Mouse (Mus musculus): ENCODE measurements at regions not wholly inside any gene's neighbourhood (a gene's known extent, or its start where the extent isn't known, plus 50 kb on each side); places are given as distances from the start of the nearest gene placed in this dataset.

GRCm38 (mm10) chr8:29913576-29913975 is 2466.1 kb downstream of the Poteg start:
- Histone ChIP-seq H3K4me1 (ENCODE audit: control insufficient read depth, insufficient read depth, low read length) (no peaks in the 10 kb centered on the region), H3K9me3 (ENCODE audit: control insufficient read depth, low read length) (no peaks in the 10 kb centered on the region), H3K27me3 (ENCODE audit: control insufficient read depth, insufficient read depth, low read length) (no peaks in the 10 kb centered on the region), H3K4me2 (ENCODE audit: low read length) (no peak overlapping the region), H3K27ac (replicated peaks; ENCODE audit: low read depth, low read length) (no peak overlapping the region), H3K36me3 (ENCODE audit: control insufficient read depth, insufficient read depth, low read length) (no peaks in the 10 kb centered on the region), H3K9ac (replicated peaks; ENCODE audit: low read length) (no peak overlapping the region), H3K4me3 (replicated peaks; ENCODE audit: low read depth, low read length) (no peak overlapping the region)
- ATAC-seq (ENCODE audit: low FRiP score, low TSS enrichment) = no peak
- DNase-seq = no peak
- WGBS = 100% methylated on average over 1 of the region's 1 CpGs

GRCm38 (mm10) chr8:29920486-29920885 is 2473.0 kb downstream of the Poteg start:
- no peak for ATAC-seq (ENCODE audit: low FRiP score, low TSS enrichment)
- Histone ChIP-seq H3K4me2 (ENCODE audit: low read length) (no peak overlapping the region), H3K36me3 (ENCODE audit: control insufficient read depth, insufficient read depth, low read length) (no peaks in the 10 kb centered on the region), H3K27ac (replicated peaks; ENCODE audit: low read depth, low read length) (no peak overlapping the region), H3K9me3 (ENCODE audit: control insufficient read depth, low read length) (no peaks in the 10 kb centered on the region), H3K4me3 (replicated peaks; ENCODE audit: low read depth, low read length) (no peak overlapping the region), H3K9ac (replicated peaks; ENCODE audit: low read length) (no peak overlapping the region), H3K4me1 (ENCODE audit: control insufficient read depth, insufficient read depth, low read length) (no peaks in the 10 kb centered on the region), H3K27me3 (ENCODE audit: control insufficient read depth, insufficient read depth, low read length) (no peaks in the 10 kb centered on the region)
- no peak for DNase-seq
- WGBS = 72% methylated on average over 2 of the region's 2 CpGs

- no peaks in the 10 kb centered on the region for H3K36me3 ChIP-seq (ENCODE audit: control insufficient read depth, insufficient read depth, low read length)
- 90% methylated on average over 4 of the region's 4 CpGs for WGBS
- H3K27ac ChIP-seq (replicated peaks; ENCODE audit: low read depth, low read length) = no peak overlapping the region
- H3K9ac ChIP-seq (replicated peaks; ENCODE audit: low read length) = no peak overlapping the region
- no peaks in the 10 kb centered on the region for H3K9me3 ChIP-seq (ENCODE audit: control insufficient read depth, low read length)
- no peak for ATAC-seq (ENCODE audit: low FRiP score, low TSS enrichment)
- H3K4me1 ChIP-seq (ENCODE audit: control insufficient read depth, insufficient read depth, low read length) = no peaks in the 10 kb centered on the region
- DNase-seq = no peak
- H3K4me3 ChIP-seq (replicated peaks; ENCODE audit: low read depth, low read length) = no peak overlapping the region
- no peaks in the 10 kb centered on the region for H3K27me3 ChIP-seq (ENCODE audit: control insufficient read depth, insufficient read depth, low read length)
- H3K4me2 ChIP-seq (ENCODE audit: low read length) = no peak overlapping the region
Observed at GRCm38 (mm10) chr8:29928257-29928656, 2480.8 kb downstream of the Poteg start.

DNA sequence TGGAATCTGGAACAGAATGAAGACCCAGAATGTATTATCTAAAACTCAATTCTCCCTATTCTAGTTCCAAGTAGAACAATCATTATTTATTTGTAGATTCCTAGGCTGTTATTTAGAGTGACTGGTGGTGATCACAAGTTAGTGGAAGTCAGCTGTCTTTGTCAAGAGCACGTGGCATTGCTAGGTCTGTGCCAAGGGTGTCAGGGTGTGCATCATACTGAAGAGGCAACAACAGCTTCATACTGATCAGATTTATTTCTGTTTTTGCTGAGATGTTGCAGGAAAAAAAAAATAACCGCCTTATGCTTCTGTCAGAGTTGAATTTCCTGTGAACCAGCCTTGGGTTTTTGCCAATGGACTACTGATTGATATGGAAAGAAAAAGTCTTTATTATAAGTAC is 2513.9 kb downstream of the Poteg start:
- Histone ChIP-seq H3K36me3 (ENCODE audit: control insufficient read depth, insufficient read depth, low read length) (no peaks in the 10 kb centered on the region), H3K27me3 (ENCODE audit: control insufficient read depth, insufficient read depth, low read length) (no peaks in the 10 kb centered on the region), H3K9me3 (ENCODE audit: control insufficient read depth, low read length) (no peaks in the 10 kb centered on the region), H3K4me2 (ENCODE audit: low read length) (no peak overlapping the region), H3K27ac (replicated peaks; ENCODE audit: low read depth, low read length) (no peak overlapping the region), H3K4me3 (replicated peaks; ENCODE audit: low read depth, low read length) (no peak overlapping the region), H3K4me1 (ENCODE audit: control insufficient read depth, insufficient read depth, low read length) (no peaks in the 10 kb centered on the region), H3K9ac (replicated peaks; ENCODE audit: low read length) (no peak overlapping the region)
- ATAC-seq (ENCODE audit: low FRiP score, low TSS enrichment) = no peak
- DNase-seq = no peak
- 83% methylated on average over 2 of the region's 2 CpGs for WGBS

DNA sequence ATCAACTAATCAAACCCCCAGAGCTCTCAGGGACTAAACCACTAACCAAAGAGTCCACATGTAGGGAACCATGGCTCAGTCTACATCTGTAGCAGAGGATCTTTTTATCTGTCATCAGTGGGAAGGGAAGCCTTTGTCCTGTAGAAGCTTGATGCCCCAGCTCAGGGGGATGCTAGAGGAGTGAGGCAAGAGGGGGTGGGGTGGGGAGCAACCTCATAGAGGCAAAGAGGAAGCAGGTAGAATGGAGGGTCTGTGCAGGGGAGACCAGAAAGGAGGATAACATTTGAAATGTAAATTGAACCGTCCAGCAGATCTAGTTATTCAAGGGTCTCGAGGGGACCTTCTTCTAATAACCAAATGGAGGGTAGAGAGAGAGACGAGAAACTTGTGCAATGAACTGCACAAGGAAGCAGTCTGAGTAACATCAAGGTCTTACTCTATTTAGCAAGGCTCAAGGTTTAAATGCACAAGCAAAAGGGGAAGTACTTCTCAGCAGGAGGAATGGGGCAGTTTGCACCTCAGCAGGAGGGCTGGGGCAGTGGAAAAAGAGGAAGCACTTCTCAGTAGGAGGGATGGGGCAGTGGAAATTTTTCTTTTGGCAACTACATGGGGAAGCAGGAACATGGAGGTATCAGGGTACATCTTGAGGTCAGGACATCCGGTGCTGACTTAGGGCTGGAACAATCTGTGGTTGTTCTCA is 2529.3 kb downstream of the Poteg start:
- Histone ChIP-seq H3K4me1 (ENCODE audit: control insufficient read depth, insufficient read depth, low read length) (0 out of 2 replicates have a peak, but pooled peaks cover 8% of the 10 kb centered on the region), H3K4me3 (replicated peaks; ENCODE audit: low read depth, low read length) (no peak overlapping the region), H3K9me3 (ENCODE audit: control insufficient read depth, low read length) (no peaks in the 10 kb centered on the region), H3K27ac (replicated peaks; ENCODE audit: low read depth, low read length) (no peak overlapping the region), H3K4me2 (ENCODE audit: low read length) (no peak overlapping the region), H3K27me3 (ENCODE audit: control insufficient read depth, insufficient read depth, low read length) (no peaks in the 10 kb centered on the region), H3K9ac (replicated peaks; ENCODE audit: low read length) (no peak overlapping the region), H3K36me3 (ENCODE audit: control insufficient read depth, insufficient read depth, low read length) (no peaks in the 10 kb centered on the region)
- ATAC-seq (ENCODE audit: low FRiP score, low TSS enrichment) = no peak
- WGBS = 75% methylated on average over 4 of the region's 4 CpGs
- DNase-seq = no peak

DNA sequence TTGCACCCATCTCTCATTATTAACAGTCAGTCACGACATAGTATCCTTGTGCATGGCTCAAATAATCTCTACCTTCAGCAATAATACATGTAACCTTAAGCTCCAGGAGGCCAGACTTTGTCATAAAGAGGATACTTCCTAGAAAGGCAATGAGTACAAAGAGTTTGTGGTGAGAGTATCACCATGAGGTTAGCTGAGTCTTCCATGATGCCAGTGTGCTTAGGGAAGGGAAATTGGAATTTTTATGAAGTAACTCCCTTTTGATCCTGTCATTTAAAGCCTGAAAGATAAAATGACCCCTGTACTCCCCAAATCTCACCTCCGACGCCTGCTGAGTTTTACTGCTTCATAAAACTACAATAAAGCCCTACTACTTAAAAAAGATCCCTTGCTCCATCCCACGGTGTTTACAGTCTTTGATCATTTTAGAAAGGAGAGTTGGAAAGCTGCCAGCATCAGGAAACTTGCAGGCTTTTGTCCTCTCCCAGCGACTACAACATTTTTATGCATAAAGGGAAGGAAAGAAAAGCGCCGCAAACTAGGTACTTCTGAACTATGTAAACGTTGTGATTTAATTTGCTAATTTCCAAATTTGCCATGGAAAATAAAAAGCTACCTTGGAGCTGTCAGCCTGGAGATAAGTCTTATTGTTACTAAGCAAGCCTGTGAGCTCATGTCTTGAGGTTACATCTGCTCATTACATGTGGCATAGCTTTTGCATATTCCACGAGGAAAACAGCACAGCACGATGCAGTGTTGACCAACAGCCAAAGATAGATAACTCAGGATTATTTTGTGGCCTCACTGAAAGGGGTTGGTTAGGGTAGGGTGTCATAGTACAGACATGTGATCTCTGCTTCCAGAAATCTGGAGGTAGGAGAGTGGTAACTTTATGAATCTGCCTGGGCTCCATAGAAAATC is 2531.4 kb downstream of the Poteg start:
- DNase-seq = peak; percentile 72
- H3K4me2 ChIP-seq (ENCODE audit: low read length) = 0 out of 2 replicates have a peak overlapping the region, but pooled peaks have one; percentile 10
- peak; percentile 48; the same call in 1 of the 2 replicates for ATAC-seq (ENCODE audit: low FRiP score, low TSS enrichment)

DNA sequence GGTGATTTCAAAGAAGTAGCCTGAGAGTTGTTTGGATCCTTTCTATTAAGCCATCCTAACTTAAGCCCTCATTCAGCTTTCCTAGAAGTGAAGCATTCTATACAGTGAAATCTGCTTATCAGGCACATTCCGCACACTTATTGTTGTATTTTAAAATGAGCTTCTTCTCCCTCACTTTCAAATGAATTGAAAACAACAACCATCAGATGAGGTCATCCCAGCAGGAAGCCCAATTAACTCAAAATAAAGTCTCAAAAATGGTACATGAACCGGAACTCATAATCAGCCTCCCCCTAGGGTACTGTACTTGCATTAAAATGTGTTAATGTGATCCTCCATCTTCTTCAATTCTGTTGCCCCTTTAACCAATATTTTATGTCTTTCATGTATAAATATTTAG is 2545.1 kb downstream of the Poteg start:
- H3K4me2 ChIP-seq (ENCODE audit: low read length) = no peak overlapping the region
- no peak for DNase-seq
- ATAC-seq (ENCODE audit: low FRiP score, low TSS enrichment) = no peak
- no peak overlapping the region for H3K4me3 ChIP-seq (replicated peaks; ENCODE audit: low read depth, low read length)
- WGBS = 64% methylated on average over 2 of the region's 2 CpGs
- H3K4me1 ChIP-seq (ENCODE audit: control insufficient read depth, insufficient read depth, low read length) = no peaks in the 10 kb centered on the region
- H3K27ac ChIP-seq (replicated peaks; ENCODE audit: low read depth, low read length) = no peak overlapping the region
- no peaks in the 10 kb centered on the region for H3K9me3 ChIP-seq (ENCODE audit: control insufficient read depth, low read length)
- no peaks in the 10 kb centered on the region for H3K27me3 ChIP-seq (ENCODE audit: control insufficient read depth, insufficient read depth, low read length)
- H3K36me3 ChIP-seq (ENCODE audit: control insufficient read depth, insufficient read depth, low read length) = no peaks in the 10 kb centered on the region
- H3K9ac ChIP-seq (replicated peaks; ENCODE audit: low read length) = no peak overlapping the region

More for the DNA sequence above, 2531.4 kb downstream of the Poteg start:
- no peak overlapping the region for H3K9ac ChIP-seq (replicated peaks; ENCODE audit: low read length)
- no peaks in the 10 kb centered on the region for H3K27me3 ChIP-seq (ENCODE audit: control insufficient read depth, insufficient read depth, low read length)
- no peak overlapping the region for H3K27ac ChIP-seq (replicated peaks; ENCODE audit: low read depth, low read length)
- H3K9me3 ChIP-seq (ENCODE audit: control insufficient read depth, low read length) = no peaks in the 10 kb centered on the region
- WGBS = 23% methylated on average over 10 of the region's 10 CpGs
- H3K36me3 ChIP-seq (ENCODE audit: control insufficient read depth, insufficient read depth, low read length) = no peaks in the 10 kb centered on the region
- no peak overlapping the region for H3K4me3 ChIP-seq (replicated peaks; ENCODE audit: low read depth, low read length)
- H3K4me1 ChIP-seq (ENCODE audit: control insufficient read depth, insufficient read depth, low read length) = 0 out of 2 replicates have a peak, but pooled peaks cover 8% of the 10 kb centered on the region

DNA sequence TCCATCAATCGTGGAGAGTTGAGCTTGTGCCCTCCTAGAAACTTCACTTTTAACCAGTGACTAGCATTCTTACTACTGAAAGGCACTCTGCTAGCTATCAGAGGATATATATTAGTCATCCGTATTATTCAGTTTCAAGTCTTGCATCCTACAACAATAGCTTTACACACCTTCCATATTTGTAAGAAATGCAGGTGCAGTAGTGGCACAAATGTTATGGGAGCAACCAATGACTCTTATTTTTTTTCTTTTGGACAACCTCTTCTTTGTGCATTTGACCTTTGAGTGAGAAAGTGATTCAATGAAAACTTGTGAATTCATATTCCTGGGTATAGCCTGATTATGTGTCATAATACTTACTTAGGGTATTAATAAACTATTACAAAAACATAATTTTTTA is 2551.9 kb downstream of the Poteg start:
- no peaks in the 10 kb centered on the region for H3K4me1 ChIP-seq (ENCODE audit: control insufficient read depth, insufficient read depth, low read length)
- no peaks in the 10 kb centered on the region for H3K36me3 ChIP-seq (ENCODE audit: control insufficient read depth, insufficient read depth, low read length)
- H3K27me3 ChIP-seq (ENCODE audit: control insufficient read depth, insufficient read depth, low read length) = no peaks in the 10 kb centered on the region
- H3K9ac ChIP-seq (replicated peaks; ENCODE audit: low read length) = no peak overlapping the region
- 87% methylated on average over 2 of the region's 2 CpGs for WGBS
- no peak overlapping the region for H3K4me2 ChIP-seq (ENCODE audit: low read length)
- H3K9me3 ChIP-seq (ENCODE audit: control insufficient read depth, low read length) = no peaks in the 10 kb centered on the region; the same call in 1 of the 2 replicates
- no peak for ATAC-seq (ENCODE audit: low FRiP score, low TSS enrichment)
- no peak overlapping the region for H3K27ac ChIP-seq (replicated peaks; ENCODE audit: low read depth, low read length)
- DNase-seq = no peak
- H3K4me3 ChIP-seq (replicated peaks; ENCODE audit: low read depth, low read length) = no peak overlapping the region

Measured in midbrain, embryonic 14.5 days (tissue).